Mouse (Mus musculus) limb, embryonic 11.5 days (tissue): ENCODE results near the gene Camk1g. TPM values are rescaled to one million over a fixed set of nuclear protein-coding genes. Genes with fewer than 3 reads are reported as not detected.
A peak's percentile ranks its signal among the peaks of the same experiment; 100 is the strongest.

Experiments
- ATAC-seq: fragments of 200-750 bp; cut with Nextera tagmentation; 2 replicates; pipeline ENCODE4 v1.8.0; 2017; ENCODE audit warnings: low read depth; ENCODE audit not compliant: insufficient number of reproducible peaks, low FRiP score, low TSS enrichment
- DNase-seq: peaks from one replicate; pipeline ENCODE4 v3.0.0-alpha.2; 2015; ENCODE audit warnings: low spot score
- H3K27ac ChIP-seq: fragments of 300-500 bp; sonication (generic); replicated peaks from 2 replicates; pipeline ENCODE4 v1.5.1; 2014; ENCODE audit warnings: low read depth, mild to moderate bottlenecking, low read length
- H3K27me3 ChIP-seq: fragments of 300-500 bp; sonication (generic); 2 replicates; pipeline ENCODE4 v1.6.1; 2014; ENCODE audit warnings: mild to moderate bottlenecking, low read length, mixed read lengths; ENCODE audit not compliant: control insufficient read depth, insufficient read depth
- H3K36me3 ChIP-seq: fragments of 300-500 bp; sonication (generic); 2 replicates; pipeline ENCODE4 v1.6.1; 2014; ENCODE audit warnings: mild to moderate bottlenecking, low read length, moderate library complexity, mixed read lengths; ENCODE audit not compliant: control insufficient read depth, insufficient read depth
- H3K4me1 ChIP-seq: fragments of 300-500 bp; sonication (generic); 2 replicates; pipeline ENCODE4 v1.6.1; 2014; ENCODE audit warnings: low read length, mixed read lengths; ENCODE audit not compliant: control insufficient read depth, insufficient read depth
- H3K4me2 ChIP-seq: fragments of 300-500 bp; sonication (generic); 2 replicates; pipeline ENCODE4 v1.6.1; 2014; ENCODE audit warnings: low read depth, mild to moderate bottlenecking, moderate library complexity; ENCODE audit not compliant: severe bottlenecking
- H3K4me3 ChIP-seq: fragments of 300-500 bp; sonication (generic); 2 replicates; pipeline ENCODE4 v1.5.1; 2014; ENCODE audit warnings: low read depth, low read length
- H3K9ac ChIP-seq: fragments of 300-500 bp; sonication (generic); 2 replicates; pipeline ENCODE4 v1.6.1; 2014; ENCODE audit warnings: mild to moderate bottlenecking, low read length
- H3K9me3 ChIP-seq: fragments of 300-500 bp; sonication (generic); 2 replicates; pipeline ENCODE4 v1.6.1; 2016; ENCODE audit warnings: low read length; ENCODE audit not compliant: control insufficient read depth
- WGBS: fragments of 180-500 bp; shearing (Covaris S2); extraction: QIAGEN DNeasy Blood & Tissue Kit; methylation state at CpG from one replicate; pipeline ENCODE4 v1.1.7; 2014; 5-methylcytosine and 5-hydroxymethylcytosine counted together
- polyA plus RNA-seq: library from polyadenylated mRNA; unstranded; fragments of >200 nt; fragmentation: Nextera tagmentation; extraction: Ambion mirVana; gene quantifications from 2 replicates; pipeline ENCODE4 v1.2.1, GENCODE M21; 2014

Camk1g gene
- polyA plus RNA-seq, 1 experiment from 2014 or later = 17.1 TPM

DNA sequence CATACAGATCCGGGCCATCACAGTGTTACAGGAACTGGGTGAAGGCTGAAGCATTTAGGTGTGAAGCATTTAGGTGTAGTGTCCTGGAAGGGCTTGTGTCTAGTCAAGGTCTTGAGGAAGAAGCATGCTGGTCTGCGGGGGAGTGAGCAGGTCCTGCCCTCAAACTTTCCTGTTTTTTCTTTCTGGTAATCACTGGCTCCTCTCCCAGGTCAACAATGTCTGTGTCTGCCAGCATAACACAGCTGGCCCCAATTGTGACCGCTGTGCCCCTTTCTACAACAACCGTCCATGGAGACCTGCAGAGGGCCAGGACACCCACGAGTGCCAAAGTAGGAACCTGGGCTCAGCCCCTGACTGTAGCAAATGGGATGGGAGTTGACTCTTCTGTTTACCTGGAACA, 42.4 kb downstream of the Camk1g start:
- H3K4me2 ChIP-seq = no peak overlapping the region
- no peak overlapping the region for H3K4me3 ChIP-seq
- no peaks in the 10 kb centered on the region for H3K9me3 ChIP-seq
- DNase-seq = no peak
- WGBS = 75% methylated on average over 5 of the region's 5 CpGs
- no peak for ATAC-seq
- no peaks in the 10 kb centered on the region for H3K27me3 ChIP-seq
- H3K27ac ChIP-seq = no peak overlapping the region
- H3K9ac ChIP-seq = no peak overlapping the region
- H3K36me3 ChIP-seq = no peaks in the 10 kb centered on the region
- no peaks in the 10 kb centered on the region for H3K4me1 ChIP-seq

DNA sequence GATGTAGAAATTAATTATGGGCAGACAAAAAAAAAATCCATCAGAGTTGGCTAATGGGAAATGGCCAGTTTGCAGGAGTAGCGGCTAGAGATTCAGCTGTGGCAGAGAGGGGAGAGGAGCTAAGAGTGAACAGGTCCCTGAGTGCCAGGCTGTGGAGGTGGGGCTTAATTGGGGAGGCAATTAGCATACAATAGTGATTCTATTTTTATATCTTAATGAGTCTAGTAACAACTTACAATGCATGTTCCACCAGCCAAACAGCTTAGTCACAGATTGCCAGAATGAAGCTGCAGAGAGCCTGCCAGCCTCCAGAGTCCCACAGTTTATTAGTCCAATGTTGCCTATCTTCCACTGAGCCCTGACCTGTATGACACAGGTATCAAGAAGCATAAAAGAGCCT, 42.9 kb downstream of the Camk1g start:
- WGBS = 84% methylated on average over 1 of the region's 1 CpGs
- Histone ChIP-seq H3K36me3 (no peaks in the 10 kb centered on the region), H3K4me3 (no peak overlapping the region)

DNA sequence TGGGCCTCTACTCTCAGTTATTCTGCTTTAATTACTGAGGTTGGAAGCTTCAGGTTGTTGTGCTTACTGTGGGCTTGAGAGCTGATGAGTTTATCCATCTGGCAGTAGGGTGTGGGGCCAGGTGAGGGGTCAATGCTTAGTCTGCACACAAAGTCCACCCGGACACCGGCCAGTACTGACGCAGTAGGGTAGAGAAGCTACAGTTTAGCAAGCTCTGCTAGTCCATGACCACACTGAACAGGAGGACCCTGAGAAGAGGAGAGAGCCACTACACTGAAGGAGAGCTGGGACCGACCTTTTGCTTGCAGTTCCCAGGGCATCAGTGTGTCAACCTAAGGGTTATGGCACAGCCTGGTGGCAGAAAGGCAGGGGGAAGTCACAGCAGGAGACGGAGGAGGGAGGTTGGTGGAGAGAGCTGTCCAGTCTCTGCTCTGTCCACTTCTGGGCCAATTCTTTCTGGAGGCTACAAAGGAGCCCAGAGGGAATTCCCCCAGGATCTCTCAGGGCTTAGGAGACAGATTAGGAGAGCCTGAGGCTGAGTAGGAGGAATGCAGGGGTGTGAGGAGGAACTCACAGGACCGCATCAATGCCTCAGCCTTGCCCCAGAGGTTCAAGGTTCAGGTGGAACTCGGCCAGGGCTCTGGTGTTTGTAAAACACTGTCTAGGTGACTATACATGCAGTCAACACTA, 43.5 kb downstream of the Camk1g start:
- DNase-seq = no peak
- ATAC-seq = no peak
- no peak overlapping the region for H3K4me2 ChIP-seq
- 75% methylated on average over 7 of the region's 7 CpGs for WGBS
- H3K9me3 ChIP-seq = no peaks in the 10 kb centered on the region
- no peaks in the 10 kb centered on the region for H3K36me3 ChIP-seq
- no peak overlapping the region for H3K4me3 ChIP-seq
- H3K27ac ChIP-seq = no peak overlapping the region
- no peaks in the 10 kb centered on the region for H3K27me3 ChIP-seq
- no peaks in the 10 kb centered on the region for H3K4me1 ChIP-seq
- no peak overlapping the region for H3K9ac ChIP-seq

More for the DNA sequence above, 42.9 kb downstream of the Camk1g start:
- H3K4me2 ChIP-seq = no peak overlapping the region
- H3K27me3 ChIP-seq = no peaks in the 10 kb centered on the region
- no peak overlapping the region for H3K9ac ChIP-seq
- DNase-seq = no peak
- ATAC-seq = no peak
- H3K27ac ChIP-seq = no peak overlapping the region
- no peaks in the 10 kb centered on the region for H3K9me3 ChIP-seq
- no peaks in the 10 kb centered on the region for H3K4me1 ChIP-seq

DNA sequence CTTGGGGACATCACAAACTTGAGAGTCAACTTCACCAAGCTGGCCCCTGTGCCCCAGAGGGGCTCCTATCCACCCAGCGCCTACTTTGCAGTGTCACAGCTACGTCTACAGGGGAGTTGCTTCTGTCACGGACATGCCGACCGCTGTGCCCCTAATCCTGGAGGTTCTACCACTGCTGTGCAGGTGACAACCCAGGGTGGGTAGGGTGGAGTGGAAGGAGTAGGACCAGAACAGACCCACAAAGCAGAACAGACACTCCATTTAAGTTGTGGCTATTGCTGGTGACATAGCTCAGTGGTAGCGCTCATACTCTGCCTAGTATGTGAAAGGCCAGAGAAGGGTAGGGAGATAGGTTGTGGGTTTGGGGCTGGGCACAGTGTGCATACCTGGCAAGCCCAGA, 44.2 kb downstream of the Camk1g start:
- no peaks in the 10 kb centered on the region for H3K9me3 ChIP-seq
- no peak overlapping the region for H3K4me2 ChIP-seq
- WGBS = 90% methylated on average over 6 of the region's 6 CpGs
- H3K27ac ChIP-seq = no peak overlapping the region
- H3K9ac ChIP-seq = no peak overlapping the region
- H3K27me3 ChIP-seq = no peaks in the 10 kb centered on the region
- no peak overlapping the region for H3K4me3 ChIP-seq
- H3K36me3 ChIP-seq = no peaks in the 10 kb centered on the region
- no peaks in the 10 kb centered on the region for H3K4me1 ChIP-seq
- DNase-seq = no peak
- ATAC-seq = no peak

DNA sequence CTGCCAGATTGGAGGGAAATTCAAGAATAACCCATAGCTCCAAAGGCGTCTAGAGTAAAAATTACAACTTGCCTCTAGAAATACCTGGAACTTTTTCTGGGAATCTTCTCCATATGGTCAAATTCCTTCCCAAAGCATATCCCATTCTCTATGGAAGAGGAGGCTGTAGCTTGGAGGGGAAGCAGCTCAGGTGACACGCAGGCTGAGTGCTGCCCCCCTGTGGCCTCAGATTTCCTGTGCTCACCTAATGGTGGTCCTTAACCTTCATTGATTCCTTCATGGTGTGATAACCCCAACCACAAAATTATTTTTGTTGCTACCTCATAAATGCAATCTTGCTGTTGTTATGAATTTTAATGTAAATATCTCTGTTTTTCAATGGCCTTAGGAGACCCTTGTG, 45.9 kb downstream of the Camk1g start:
- H3K4me2 ChIP-seq = no peak overlapping the region
- H3K36me3 ChIP-seq = no peaks in the 10 kb centered on the region
- WGBS = 38% methylated on average over 2 of the region's 2 CpGs
- DNase-seq (peak; percentile 54), ATAC-seq (no peak)
- H3K9ac ChIP-seq = no peak overlapping the region
- no peaks in the 10 kb centered on the region for H3K4me1 ChIP-seq
- H3K4me3 ChIP-seq = no peak overlapping the region
- H3K27ac ChIP-seq = no peak overlapping the region
- no peaks in the 10 kb centered on the region for H3K9me3 ChIP-seq
- no peaks in the 10 kb centered on the region for H3K27me3 ChIP-seq

DNA sequence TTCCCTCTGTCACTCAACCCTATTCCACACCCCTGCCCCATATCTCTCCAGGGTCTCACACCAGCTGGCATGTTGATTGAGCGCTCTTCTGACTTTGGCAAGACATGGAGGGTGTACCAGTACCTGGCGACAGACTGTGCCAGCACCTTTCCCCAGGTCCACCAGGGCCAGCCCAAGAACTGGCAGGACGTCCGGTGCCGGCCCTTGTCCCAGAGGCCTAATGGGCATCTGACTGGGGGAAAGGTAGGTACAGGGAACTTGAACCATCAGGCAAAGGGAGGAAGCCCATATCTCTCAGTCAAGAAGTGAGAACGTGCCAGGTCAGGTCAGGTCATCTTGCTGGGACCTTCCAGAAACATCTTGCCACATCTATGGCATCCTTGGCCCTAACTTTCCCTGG, 46.4 kb downstream of the Camk1g start:
- Histone ChIP-seq H3K27ac (no peak overlapping the region), H3K4me1 (no peaks in the 10 kb centered on the region), H3K4me3 (no peak overlapping the region), H3K9ac (no peak overlapping the region), H3K4me2 (no peak overlapping the region), H3K9me3 (no peaks in the 10 kb centered on the region), H3K36me3 (no peaks in the 10 kb centered on the region), H3K27me3 (no peaks in the 10 kb centered on the region)
- ATAC-seq = 0 out of 2 replicates have a peak, but pooled peaks have one; percentile 33
- no peak for DNase-seq
- 85% methylated on average over 6 of the region's 6 CpGs for WGBS

DNA sequence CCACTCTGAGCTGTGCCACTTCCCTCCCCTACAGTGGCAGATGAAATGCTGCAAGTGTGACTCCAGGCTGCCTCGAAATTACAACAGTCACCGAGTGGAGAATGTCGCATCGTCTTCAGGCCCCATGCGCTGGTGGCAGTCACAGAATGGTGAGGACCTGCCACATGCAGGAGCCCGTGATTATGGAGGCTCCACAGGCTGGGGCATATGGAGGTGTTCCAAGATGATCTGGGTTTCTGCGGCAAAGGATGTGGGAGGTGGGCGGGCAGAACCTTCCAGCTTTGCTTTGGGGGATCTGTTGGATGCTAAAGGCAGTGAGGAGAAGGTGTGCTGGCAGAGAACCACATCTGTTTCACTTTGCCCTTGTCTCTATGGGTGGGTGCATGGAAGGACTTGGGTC, 49.7 kb downstream of the Camk1g start:
- Histone ChIP-seq H3K27me3 (no peaks in the 10 kb centered on the region), H3K4me1 (no peaks in the 10 kb centered on the region), H3K4me3 (no peak overlapping the region), H3K36me3 (no peaks in the 10 kb centered on the region), H3K9me3 (no peaks in the 10 kb centered on the region), H3K27ac (no peak overlapping the region), H3K4me2 (no peak overlapping the region), H3K9ac (no peak overlapping the region)
- DNase-seq (no peak), ATAC-seq (no peak)
- WGBS = 83% methylated on average over 8 of the region's 8 CpGs

DNA sequence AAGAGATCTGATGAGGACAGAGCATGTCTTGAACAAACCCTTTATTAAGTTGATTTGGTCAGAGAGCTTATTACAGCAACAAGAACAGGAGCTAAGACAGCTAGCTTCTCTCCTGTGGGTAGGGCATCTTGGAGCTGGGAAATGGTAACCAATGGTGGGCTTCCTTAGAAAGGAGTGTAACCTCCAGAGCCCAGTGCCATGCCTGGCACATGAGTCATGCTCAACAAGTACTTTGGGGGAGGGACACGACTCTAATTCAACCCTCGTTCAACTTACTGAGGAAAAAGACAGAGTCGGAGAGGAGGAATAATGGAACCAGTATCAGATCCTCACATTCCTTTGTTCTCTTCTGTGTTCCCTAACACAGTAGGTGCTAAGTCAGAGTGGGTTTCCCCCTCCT, 50.4 kb downstream of the Camk1g start:
- WGBS = 88% methylated on average over 3 of the region's 3 CpGs
- no peak for ATAC-seq
- H3K27me3 ChIP-seq = no peaks in the 10 kb centered on the region
- no peak overlapping the region for H3K27ac ChIP-seq
- no peaks in the 10 kb centered on the region for H3K4me1 ChIP-seq
- H3K4me2 ChIP-seq = no peak overlapping the region
- no peaks in the 10 kb centered on the region for H3K9me3 ChIP-seq
- H3K36me3 ChIP-seq = no peaks in the 10 kb centered on the region
- H3K4me3 ChIP-seq = no peak overlapping the region
- no peak for DNase-seq
- no peak overlapping the region for H3K9ac ChIP-seq

DNA sequence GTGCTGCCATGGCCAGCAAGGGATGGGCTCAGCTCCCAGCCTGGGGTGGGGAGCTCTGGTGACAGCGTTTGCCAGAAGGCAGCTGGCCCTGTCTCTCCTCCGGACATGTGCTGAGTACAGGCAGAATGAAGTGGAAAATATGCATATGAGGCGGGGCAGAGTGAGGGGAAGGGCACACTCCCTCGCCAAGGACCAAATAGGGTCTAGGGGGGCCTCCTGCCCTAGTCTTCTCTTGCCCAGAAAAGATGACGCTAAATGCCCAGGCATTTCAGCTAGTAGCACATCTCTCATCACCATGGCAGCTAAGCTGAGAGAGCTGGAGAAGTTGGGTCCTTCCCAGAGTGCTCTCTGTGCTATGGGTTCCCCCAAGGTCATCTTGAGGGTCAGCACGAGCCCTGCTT, 52.9 kb downstream of the Camk1g start:
- Histone ChIP-seq H3K36me3 (no peaks in the 10 kb centered on the region), H3K4me2 (no peak overlapping the region), H3K9ac (no peak overlapping the region), H3K4me3 (no peak overlapping the region), H3K27ac (no peak overlapping the region), H3K4me1 (no peaks in the 10 kb centered on the region), H3K27me3 (no peaks in the 10 kb centered on the region), H3K9me3 (no peaks in the 10 kb centered on the region)
- DNase-seq = no peak
- WGBS = 65% methylated on average over 6 of the region's 6 CpGs
- no peak for ATAC-seq
